Comparison of ENCODE assay signal across 11 mouse cellular contexts in the genomic region with DNA sequence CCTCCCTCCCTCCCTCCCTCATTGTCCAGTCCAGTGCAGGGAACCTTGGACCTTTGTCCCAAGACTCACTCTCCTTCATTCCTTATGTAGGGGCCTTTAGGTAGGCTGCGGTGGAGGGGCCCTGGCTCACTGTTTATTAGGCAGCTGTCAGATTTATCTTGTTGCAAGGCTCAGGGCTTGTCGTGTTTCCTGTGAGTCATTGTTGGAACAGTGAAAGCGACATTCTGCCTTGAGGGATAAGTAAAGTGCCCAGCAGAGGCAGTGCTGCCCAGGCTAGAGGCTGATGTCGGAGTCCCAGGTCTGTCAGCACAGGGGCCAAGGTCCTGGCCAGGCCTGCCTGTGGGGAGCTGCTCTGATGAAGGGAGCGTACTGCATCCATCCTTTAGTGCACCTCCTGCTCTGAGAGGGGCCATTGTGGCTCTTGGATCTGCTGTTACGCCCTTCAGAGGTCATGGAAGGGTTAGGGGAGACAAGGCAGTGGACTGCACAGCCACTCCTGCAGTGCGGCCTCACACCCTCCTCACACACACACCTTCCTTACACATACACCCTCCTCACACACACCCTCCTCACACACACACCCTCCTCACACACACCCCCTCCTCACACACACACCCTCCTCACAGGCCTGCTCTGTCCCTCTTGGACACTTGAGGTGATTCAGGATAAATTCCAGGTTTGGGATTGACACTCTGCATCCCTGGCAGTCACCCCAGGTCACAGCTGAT. TPM values are rescaled to one million over a fixed set of nuclear protein-coding genes. Genes with fewer than 3 reads are reported as not detected.
DNase-seq lines count a peak whose midpoint lies in the region; ATAC-seq and TF ChIP-seq lines count a peak whose summit lies in the region.
"Had no signal": no experiment of that assay in that cellular context is flagged by ENCODE, and none has a peak within 500 bp of the region (broad histone marks: within the 10 kb centered on the region; RNA-seq: fewer than 3 reads in every experiment).

No protein-coding gene starts in this region.

- TF ChIP-seq CTCF in lung, adult 2 months (IDR thresholded peaks at IDR 0.05; ENCODE audit: insufficient read depth, low read length), result peak; percentile 18; the same call in 1 of the 2 replicates

- no peak for TF ChIP-seq POLR2A in lung, adult 2 months (IDR thresholded peaks at IDR 0.05; ENCODE audit: borderline replicate concordance, extremely low read depth, low read depth, low read length)

- peak overlapping the region; percentile 28 to 58; a peak in 3 of 4 replicates for H3K27ac ChIP-seq in heart, embryonic 14.5 days (replicated peaks in 1 of 2; ENCODE audit: control insufficient read depth in 1 of 2, insufficient read depth in 1 of 2, low read depth in 2 of 2, low read length in 2 of 2)
- H3K27ac ChIP-seq in limb, embryonic 10.5 days, result peak overlapping the region; percentile 39; the same call in 1 of the 2 replicates
- H3K27ac ChIP-seq: forebrain, embryonic 13.5 days; limb, embryonic 15.5 days had no signal

- H3K4me2 ChIP-seq in heart, embryonic 14.5 days (ENCODE audit: low read length), result no peak overlapping the region
- H3K4me2 ChIP-seq: forebrain, embryonic 13.5 days; limb, embryonic 15.5 days had no signal

- ATAC-seq in heart, embryonic 14.5 days (ENCODE audit: insufficient number of reproducible peaks, insufficient read depth, low FRiP score, low read depth), result peak; percentile 28; the same call in 1 of the 2 replicates
- ATAC-seq: forebrain, embryonic 13.5 days had no signal

- peak overlapping the region; percentile 34; the same call in 1 of the 2 replicates for H3K9ac ChIP-seq in heart, embryonic 14.5 days (ENCODE audit: low read length)
- H3K9ac ChIP-seq: forebrain, embryonic 13.5 days; limb, embryonic 15.5 days had no signal

- peaks cover 90% of the 10 kb centered on the region for H3K36me3 ChIP-seq in heart, embryonic 14.5 days (ENCODE audit: control insufficient read depth, insufficient read depth, low read length)
- H3K36me3 ChIP-seq in limb, embryonic 10.5 days, result peaks cover 88% of the 10 kb centered on the region

- no peaks in the 10 kb centered on the region for H3K9me3 ChIP-seq in heart, embryonic 14.5 days (ENCODE audit: control insufficient read depth, low read length)
- H3K9me3 ChIP-seq in limb, embryonic 10.5 days (replicated peaks), result no peaks in the 10 kb centered on the region
- H3K9me3 ChIP-seq: forebrain, embryonic 13.5 days; limb, embryonic 15.5 days had no signal

- peaks cover 15% of the 10 kb centered on the region for H3K4me1 ChIP-seq in lung, adult 2 months (ENCODE audit: control insufficient read depth, insufficient read depth, low read length)
- H3K4me1 ChIP-seq in heart, embryonic 14.5 days (ENCODE audit: control insufficient read depth in 2 of 2, insufficient read depth in 2 of 2, low read length in 2 of 2), result peaks cover 25 to 47% of the 10 kb centered on the region in 2 experiments
- peaks cover 39% of the 10 kb centered on the region for H3K4me1 ChIP-seq in limb, embryonic 10.5 days

- no peak overlapping the region for H3K4me3 ChIP-seq in lung, adult 2 months (replicated peaks; ENCODE audit: extremely low read depth, low read depth, low read length)
- H3K4me3 ChIP-seq in heart, embryonic 14.5 days (ENCODE audit: control insufficient read depth in 1 of 2, insufficient read depth in 1 of 2, low read depth in 1 of 2, low read length in 2 of 2), result no peak overlapping the region
- no peak overlapping the region for H3K4me3 ChIP-seq in limb, embryonic 10.5 days
- H3K4me3 ChIP-seq: forebrain, embryonic 13.5 days; limb, embryonic 15.5 days had no signal

- no peaks in the 10 kb centered on the region for H3K27me3 ChIP-seq in heart, embryonic 14.5 days (ENCODE audit: control insufficient read depth, insufficient read depth, low read length)
- H3K27me3 ChIP-seq in limb, embryonic 10.5 days (ENCODE audit: low read depth, poor library complexity, severe bottlenecking), result no peaks in the 10 kb centered on the region
- H3K27me3 ChIP-seq: forebrain, embryonic 13.5 days; limb, embryonic 15.5 days had no signal

- DNase-seq in adrenal gland, adult (ENCODE audit: inconsistent age in 2 of 2, low spot score in 1 of 2), result peak; percentile 81 to 88
- DNase-seq in adrenal gland, postnatal 4 days (ENCODE audit: low spot score in 2 of 2), result no peak
- no peak for DNase-seq in lung, adult 2 months
- no peak for DNase-seq in lung, postnatal 14 days
- DNase-seq in limb, embryonic 10.5 days (ENCODE audit: low spot score), result no peak
- no peak for DNase-seq in retina, postnatal 1 day
- no peak for DNase-seq in right cerebral cortex, postnatal 36 days (ENCODE audit: low spot score in 2 of 2)
- DNase-seq: cerebellum, postnatal 10 days had no signal

- 50% methylated on average over 7 of the region's 7 CpGs for WGBS in lung, adult 2 months
- 27% methylated on average over 7 of the region's 7 CpGs for WGBS in heart, embryonic 14.5 days
- WGBS in limb, embryonic 10.5 days, result 67% methylated on average over 7 of the region's 7 CpGs

RNA-seq across cellular contexts. Expression of a gene that starts 39.3 kb away (rescaled TPM):
- 100 to 1,000 TPM; 171 to 174 TPM for total RNA-seq in adrenal gland, postnatal 4 days (2021)
- polyA plus RNA-seq in lung, adult 2 months (2012; rRNA removed), result 123 and 133 TPM in 2 replicates
- 33.2 and 34.2 TPM in 2 replicates for polyA plus RNA-seq in heart, embryonic 14.5 days (2014; fragmentation: Nextera tagmentation; extraction: Ambion mirVana)
- polyA plus RNA-seq in limb, embryonic 10.5 days (2016; fragmentation: Nextera tagmentation; extraction: Ambion mirVana), result 40.1 and 47.8 TPM in 2 replicates

RNA-seq across cellular contexts. Expression of a gene that starts 45.2 kb away (rescaled TPM):
- 100 to 1,000 TPM; 158 to 171 TPM for total RNA-seq in adrenal gland, postnatal 4 days (2021)
- 35.1 and 41.4 TPM in 2 replicates for polyA plus RNA-seq in lung, adult 2 months (2012; rRNA removed)
- 49.7 and 51.8 TPM in 2 replicates for polyA plus RNA-seq in heart, embryonic 14.5 days (2014; fragmentation: Nextera tagmentation; extraction: Ambion mirVana)
- polyA plus RNA-seq in limb, embryonic 10.5 days (2016; fragmentation: Nextera tagmentation; extraction: Ambion mirVana), result 265 and 282 TPM in 2 replicates

Comparison
In these comparisons a context has a peak if more than half of its experiments do, and no peak if none do; other contexts are left out.
1. DNase-seq: peak in adrenal gland, adult (2 of 2); none in adrenal gland, postnatal 4 days (0 of 2), lung, adult 2 months (single experiment), lung, postnatal 14 days (single experiment), limb, embryonic 10.5 days (single experiment), retina, postnatal 1 day (single experiment) and right cerebral cortex, postnatal 36 days (0 of 2).